Mouse (Mus musculus): ENCODE measurements around the gene Eno3. TPM values are rescaled to one million over a fixed set of nuclear protein-coding genes. Genes with fewer than 3 reads are reported as not detected.

Gene Eno3
- polyA plus RNA-seq, 1 experiment from 2014 or later, result 9.6 TPM

- H3K27ac ChIP-seq (replicated peaks), result no peak overlapping the region
These were observed 30.1 kb upstream of the Eno3 start for GRCm38 (mm10) chr11:70626877-70627276.

GRCm38 (mm10) chr11:70628431-70628830 lies 28.6 kb upstream of the Eno3 start:
- no peaks in the 10 kb centered on the region for H3K9me3 ChIP-seq (ENCODE audit: control insufficient read depth, low read length)
- no peak overlapping the region for H3K27ac ChIP-seq (replicated peaks)
- no peaks in the 10 kb centered on the region for H3K4me1 ChIP-seq (replicated peaks; ENCODE audit: control insufficient read depth, insufficient read depth)
- no peak overlapping the region for H3K9ac ChIP-seq (ENCODE audit: low read length)
- DNase-seq (ENCODE audit: low spot score) (no peak), ATAC-seq (ENCODE audit: low FRiP score, low TSS enrichment) (no peak)
- H3K36me3 ChIP-seq (ENCODE audit: control insufficient read depth, insufficient read depth, low read length), result no peaks in the 10 kb centered on the region
- H3K4me3 ChIP-seq (ENCODE audit: low read depth, low read length), result no peak overlapping the region
- no peaks in the 10 kb centered on the region for H3K27me3 ChIP-seq (ENCODE audit: control insufficient read depth, insufficient read depth, low read length)
- H3K4me2 ChIP-seq (replicated peaks; ENCODE audit: low read depth), result no peak overlapping the region
- 66% methylated on average over 2 of the region's 2 CpGs for WGBS
- TF ChIP-seq CTCF (IDR thresholded peaks at IDR 0.05; ENCODE audit: low read depth) (no peak), EP300 (optimal IDR thresholded peaks at IDR 0.05) (no peak)

More at GRCm38 (mm10) chr11:70626877-70627276, 30.1 kb upstream of the Eno3 start:
- H3K9ac ChIP-seq (ENCODE audit: low read length), result no peak overlapping the region
- H3K4me3 ChIP-seq (ENCODE audit: low read depth, low read length), result no peak overlapping the region
- ATAC-seq (ENCODE audit: low FRiP score, low TSS enrichment), result no peak
- DNase-seq (ENCODE audit: low spot score), result no peak
- no peak for TF ChIP-seq CTCF (IDR thresholded peaks at IDR 0.05; ENCODE audit: low read depth)
- TF ChIP-seq EP300 (optimal IDR thresholded peaks at IDR 0.05), result no peak
- no peaks in the 10 kb centered on the region for H3K27me3 ChIP-seq (ENCODE audit: control insufficient read depth, insufficient read depth, low read length)
- no peak overlapping the region for H3K4me2 ChIP-seq (replicated peaks; ENCODE audit: low read depth)
- H3K9me3 ChIP-seq (ENCODE audit: control insufficient read depth, low read length), result no peaks in the 10 kb centered on the region
- no peaks in the 10 kb centered on the region for H3K4me1 ChIP-seq (replicated peaks; ENCODE audit: control insufficient read depth, insufficient read depth)
- no peaks in the 10 kb centered on the region for H3K36me3 ChIP-seq (ENCODE audit: control insufficient read depth, insufficient read depth, low read length)
- WGBS, result 54% methylated on average over 4 of the region's 4 CpGs

- no peak overlapping the region for H3K9ac ChIP-seq (ENCODE audit: low read length)
- DNase-seq (ENCODE audit: low spot score), result no peak
- TF ChIP-seq EP300 (optimal IDR thresholded peaks at IDR 0.05) (no peak), CTCF (IDR thresholded peaks at IDR 0.05; ENCODE audit: low read depth) (peak; percentile 63)
- no peaks in the 10 kb centered on the region for H3K4me1 ChIP-seq (replicated peaks; ENCODE audit: control insufficient read depth, insufficient read depth)
- 40% methylated on average over 5 of the region's 5 CpGs for WGBS
- H3K9me3 ChIP-seq (ENCODE audit: control insufficient read depth, low read length), result no peaks in the 10 kb centered on the region
- no peak overlapping the region for H3K27ac ChIP-seq (replicated peaks)
- no peak overlapping the region for H3K4me3 ChIP-seq (ENCODE audit: low read depth, low read length)
- H3K4me2 ChIP-seq (replicated peaks; ENCODE audit: low read depth), result no peak overlapping the region
- H3K27me3 ChIP-seq (ENCODE audit: control insufficient read depth, insufficient read depth, low read length), result no peaks in the 10 kb centered on the region
- ATAC-seq (ENCODE audit: low FRiP score, low TSS enrichment), result no peak
- H3K36me3 ChIP-seq (ENCODE audit: control insufficient read depth, insufficient read depth, low read length), result no peaks in the 10 kb centered on the region
These were observed 27.4 kb upstream of the Eno3 start for GRCm38 (mm10) chr11:70629557-70629956.

GRCm38 (mm10) chr11:70630129-70630528 lies 26.9 kb upstream of the Eno3 start:
- 73% methylated on average over 7 of the region's 7 CpGs for WGBS
- H3K9ac ChIP-seq (ENCODE audit: low read length), result no peak overlapping the region
- TF ChIP-seq EP300 (optimal IDR thresholded peaks at IDR 0.05) (no peak), CTCF (IDR thresholded peaks at IDR 0.05; ENCODE audit: low read depth) (no peak)
- H3K4me1 ChIP-seq (replicated peaks; ENCODE audit: control insufficient read depth, insufficient read depth), result no peaks in the 10 kb centered on the region
- no peak for DNase-seq (ENCODE audit: low spot score)
- no peak for ATAC-seq (ENCODE audit: low FRiP score, low TSS enrichment)
- no peak overlapping the region for H3K27ac ChIP-seq (replicated peaks)
- no peak overlapping the region for H3K4me3 ChIP-seq (ENCODE audit: low read depth, low read length)
- no peaks in the 10 kb centered on the region for H3K36me3 ChIP-seq (ENCODE audit: control insufficient read depth, insufficient read depth, low read length)
- H3K4me2 ChIP-seq (replicated peaks; ENCODE audit: low read depth), result no peak overlapping the region
- H3K9me3 ChIP-seq (ENCODE audit: control insufficient read depth, low read length), result no peaks in the 10 kb centered on the region
- H3K27me3 ChIP-seq (ENCODE audit: control insufficient read depth, insufficient read depth, low read length), result no peaks in the 10 kb centered on the region

GRCm38 (mm10) chr11:70635601-70636000 lies 21.4 kb upstream of the Eno3 start:
- Histone ChIP-seq H3K9ac (ENCODE audit: low read length) (no peak overlapping the region), H3K9me3 (ENCODE audit: control insufficient read depth, low read length) (no peaks in the 10 kb centered on the region), H3K36me3 (ENCODE audit: control insufficient read depth, insufficient read depth, low read length) (no peaks in the 10 kb centered on the region), H3K27me3 (ENCODE audit: control insufficient read depth, insufficient read depth, low read length) (no peaks in the 10 kb centered on the region), H3K4me2 (replicated peaks; ENCODE audit: low read depth) (no peak overlapping the region), H3K4me1 (replicated peaks; ENCODE audit: control insufficient read depth, insufficient read depth) (no peaks in the 10 kb centered on the region), H3K4me3 (ENCODE audit: low read depth, low read length) (no peak overlapping the region), H3K27ac (replicated peaks) (no peak overlapping the region)
- TF ChIP-seq EP300 (optimal IDR thresholded peaks at IDR 0.05), result no peak
- TF ChIP-seq CTCF (IDR thresholded peaks at IDR 0.05; ENCODE audit: low read depth), result no peak
- ATAC-seq (ENCODE audit: low FRiP score, low TSS enrichment), result no peak
- 70% methylated on average over 4 of the region's 4 CpGs for WGBS
- DNase-seq (ENCODE audit: low spot score), result no peak

- H3K9ac ChIP-seq (ENCODE audit: low read length), result no peak overlapping the region
- H3K27ac ChIP-seq (replicated peaks), result no peak overlapping the region
- 100% methylated on average over 1 of the region's 1 CpGs for WGBS
- H3K27me3 ChIP-seq (ENCODE audit: control insufficient read depth, insufficient read depth, low read length), result no peaks in the 10 kb centered on the region
- no peaks in the 10 kb centered on the region for H3K9me3 ChIP-seq (ENCODE audit: control insufficient read depth, low read length)
- no peak overlapping the region for H3K4me3 ChIP-seq (ENCODE audit: low read depth, low read length)
- H3K36me3 ChIP-seq (ENCODE audit: control insufficient read depth, insufficient read depth, low read length), result no peaks in the 10 kb centered on the region
- ATAC-seq (ENCODE audit: low FRiP score, low TSS enrichment) (no peak), DNase-seq (ENCODE audit: low spot score) (no peak)
- no peaks in the 10 kb centered on the region for H3K4me1 ChIP-seq (replicated peaks; ENCODE audit: control insufficient read depth, insufficient read depth)
- no peak overlapping the region for H3K4me2 ChIP-seq (replicated peaks; ENCODE audit: low read depth)
- TF ChIP-seq CTCF (IDR thresholded peaks at IDR 0.05; ENCODE audit: low read depth) (no peak), EP300 (optimal IDR thresholded peaks at IDR 0.05) (no peak)
These were observed 19.2 kb upstream of the Eno3 start for GRCm38 (mm10) chr11:70637764-70638163.
